Mouse (Mus musculus): ENCODE measurements at regions not wholly inside any gene's neighbourhood (a gene's known extent, or its start where the extent isn't known, plus 50 kb on each side); places are given as distances from the start of the nearest gene placed in this dataset.

GRCm38 (mm10) chr13:31716771-31717170, 89.7 kb upstream of the Foxc1 start:
- TF ChIP-seq CTCF (IDR thresholded peaks at IDR 0.05; ENCODE audit: control insufficient read depth, insufficient read depth, low read length) (no peak), POLR2A (IDR thresholded peaks at IDR 0.05; ENCODE audit: borderline replicate concordance, control insufficient read depth, low read depth, low read length) (no peak)
